Mouse (Mus musculus): Measurements from ENCODE around the gene Metrn. TPM values are rescaled to one million over a fixed set of nuclear protein-coding genes. Genes with fewer than 3 reads are reported as not detected.
A peak's percentile ranks its signal among the peaks of the same experiment; 100 is the strongest.

The Metrn gene
- polyA plus RNA-seq, 1 experiment from 2014 or later = 31.7 TPM

DNA sequence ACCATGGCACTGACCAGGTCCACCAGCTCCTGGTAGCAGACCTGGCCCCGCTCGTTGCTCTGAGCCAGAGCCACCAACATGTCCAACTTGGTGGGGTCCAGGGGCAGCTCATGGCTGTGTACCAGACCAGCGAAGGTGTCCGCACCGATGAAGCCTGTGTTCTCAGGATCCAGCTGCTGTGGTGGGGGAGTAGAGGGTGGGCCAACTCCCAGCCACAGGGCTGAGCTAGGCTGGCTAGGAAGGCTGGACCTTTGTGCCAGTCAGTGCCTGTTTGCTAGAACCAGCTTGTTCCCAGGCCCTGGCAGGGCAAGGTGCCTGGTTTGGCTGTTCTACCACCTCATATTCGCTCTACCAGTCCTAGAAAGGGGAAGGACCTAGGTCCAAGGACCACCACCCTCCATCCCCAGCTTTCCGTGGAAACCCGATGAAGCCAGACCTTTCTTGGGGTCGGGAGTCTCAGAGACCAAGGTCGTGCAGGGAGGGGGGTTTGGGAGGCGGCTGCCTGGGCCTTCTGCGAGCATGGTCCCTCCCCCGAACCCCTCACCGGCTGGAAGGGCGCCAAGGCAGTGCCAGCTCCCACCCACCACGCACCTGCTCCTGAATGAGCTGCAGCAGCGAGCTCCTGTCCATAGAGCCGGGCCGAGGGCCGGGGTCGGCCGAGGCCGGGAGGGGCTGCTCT, 39.6 kb upstream of the Metrn start:
- Histone ChIP-seq H3K36me3 (peaks cover 65% of the 10 kb centered on the region), H3K4me2 (peak overlapping the region; percentile 71), H3K9ac (peak overlapping the region; percentile 56), H3K9me3 (replicated peaks) (no peaks in the 10 kb centered on the region), H3K4me3 (peak overlapping the region; percentile 38), H3K27me3 (replicated peaks) (no peaks in the 10 kb centered on the region), H3K4me1 (peaks cover 74% of the 10 kb centered on the region), H3K27ac (peak overlapping the region; percentile 12)
- no peak for ATAC-seq
- WGBS (ENCODE audit: insufficient replicate concordance) = 25% methylated on average over 22 of the region's 23 CpGs

DNA sequence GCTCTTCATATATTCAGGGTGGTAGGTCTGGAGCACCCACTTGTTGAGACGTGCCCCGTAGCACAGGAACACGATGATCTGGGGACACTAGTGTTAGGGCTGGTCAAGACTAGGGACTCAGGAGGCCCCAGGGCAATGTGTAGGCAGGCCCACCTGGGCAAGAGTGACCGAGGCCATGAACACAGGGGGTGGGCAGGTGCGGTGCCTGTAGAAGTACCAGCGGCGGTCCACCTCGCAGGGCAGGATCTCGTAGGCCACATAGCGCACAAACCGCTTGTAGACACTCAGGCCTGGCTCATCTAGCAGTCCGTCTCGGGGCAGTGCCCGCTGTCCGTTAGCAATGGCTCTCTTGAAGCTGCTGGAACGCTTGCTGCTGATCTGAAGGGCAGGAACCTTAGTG, 38.9 kb upstream of the Metrn start:
- Histone ChIP-seq H3K4me2 (peak overlapping the region; percentile 71; the same call in 1 of the 2 replicates), H3K27me3 (replicated peaks) (no peaks in the 10 kb centered on the region), H3K9me3 (replicated peaks) (no peaks in the 10 kb centered on the region), H3K9ac (0 out of 2 replicates have a peak overlapping the region, but pooled peaks have one; percentile 56), H3K4me3 (no peak overlapping the region), H3K27ac (no peak overlapping the region), H3K4me1 (peaks cover 81% of the 10 kb centered on the region), H3K36me3 (peaks cover 65% of the 10 kb centered on the region)
- ATAC-seq = no peak
- 89% methylated on average over 16 of the region's 16 CpGs for WGBS (ENCODE audit: insufficient replicate concordance)

DNA sequence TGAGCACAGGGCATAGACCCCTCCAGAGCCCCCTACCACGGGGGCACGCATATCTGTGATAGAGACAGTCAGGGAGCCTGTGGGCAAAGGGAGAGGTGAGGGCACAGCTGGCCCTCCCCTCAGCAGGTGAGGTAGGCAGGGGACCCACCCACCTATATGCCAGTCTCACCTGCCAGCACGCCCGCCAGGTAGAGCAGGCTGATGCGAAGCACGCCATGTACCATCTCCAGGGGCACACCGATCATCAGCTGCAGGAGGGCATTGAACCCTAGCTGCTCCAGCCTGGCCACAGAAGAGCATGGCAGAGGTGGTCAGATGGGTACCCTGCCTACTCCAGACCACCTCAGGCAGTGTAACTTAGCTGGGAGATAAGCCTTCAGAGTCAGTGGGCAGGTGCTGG, 38.4 kb upstream of the Metrn start:
- WGBS (ENCODE audit: insufficient replicate concordance) = 88% methylated on average over 7 of the region's 7 CpGs
- H3K4me2 ChIP-seq = peak overlapping the region; percentile 84
- peak overlapping the region; percentile 92; the same call in 1 of the 2 replicates for H3K9ac ChIP-seq
- peaks cover 84% of the 10 kb centered on the region for H3K4me1 ChIP-seq
- H3K36me3 ChIP-seq = peaks cover 65% of the 10 kb centered on the region
- ATAC-seq = no peak
- H3K27ac ChIP-seq = no peak overlapping the region
- peak overlapping the region; percentile 84; the same call in 1 of the 2 replicates for H3K4me3 ChIP-seq
- no peaks in the 10 kb centered on the region for H3K27me3 ChIP-seq (replicated peaks)
- no peaks in the 10 kb centered on the region for H3K9me3 ChIP-seq (replicated peaks)

DNA sequence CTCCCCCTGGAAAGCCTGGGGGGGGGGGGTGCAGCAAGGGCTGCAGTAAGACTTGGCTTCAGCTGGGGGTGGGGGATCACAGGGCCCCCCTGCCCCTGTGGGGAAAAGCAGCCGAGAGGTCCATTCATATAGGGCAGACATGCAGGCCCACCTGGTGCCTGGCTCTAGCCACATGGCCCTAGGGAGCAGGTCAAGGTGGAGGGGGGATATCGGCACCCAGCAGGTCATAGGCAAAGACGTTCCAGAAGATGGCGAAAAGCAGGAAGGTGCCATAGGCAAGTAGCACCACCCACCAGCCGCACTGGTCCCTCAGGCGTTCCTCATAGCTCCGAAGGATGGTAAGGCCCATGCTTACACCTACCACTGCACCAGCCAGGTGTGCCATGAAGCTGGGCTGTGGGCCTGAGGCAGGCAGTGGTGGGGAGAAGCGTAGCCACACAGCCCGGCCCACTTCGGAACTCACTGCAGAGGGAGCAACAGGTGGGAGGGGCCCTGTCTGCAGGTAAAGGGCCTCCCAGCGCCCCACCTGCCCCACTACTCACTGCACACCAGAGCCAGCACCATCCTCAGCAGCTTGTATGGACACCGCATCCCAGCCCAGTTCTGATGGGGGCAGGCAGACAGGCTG, 37.8 kb upstream of the Metrn start:
- peak overlapping the region; percentile 84 for H3K4me3 ChIP-seq
- 89% methylated on average over 12 of the region's 12 CpGs for WGBS (ENCODE audit: insufficient replicate concordance)
- peak overlapping the region; percentile 93 for H3K27ac ChIP-seq
- peaks cover 65% of the 10 kb centered on the region for H3K36me3 ChIP-seq
- peak overlapping the region; percentile 92 for H3K9ac ChIP-seq
- H3K9me3 ChIP-seq (replicated peaks) = no peaks in the 10 kb centered on the region
- ATAC-seq = no peak
- peaks cover 84% of the 10 kb centered on the region for H3K4me1 ChIP-seq
- H3K27me3 ChIP-seq (replicated peaks) = no peaks in the 10 kb centered on the region
- H3K4me2 ChIP-seq = peak overlapping the region; percentile 84

DNA sequence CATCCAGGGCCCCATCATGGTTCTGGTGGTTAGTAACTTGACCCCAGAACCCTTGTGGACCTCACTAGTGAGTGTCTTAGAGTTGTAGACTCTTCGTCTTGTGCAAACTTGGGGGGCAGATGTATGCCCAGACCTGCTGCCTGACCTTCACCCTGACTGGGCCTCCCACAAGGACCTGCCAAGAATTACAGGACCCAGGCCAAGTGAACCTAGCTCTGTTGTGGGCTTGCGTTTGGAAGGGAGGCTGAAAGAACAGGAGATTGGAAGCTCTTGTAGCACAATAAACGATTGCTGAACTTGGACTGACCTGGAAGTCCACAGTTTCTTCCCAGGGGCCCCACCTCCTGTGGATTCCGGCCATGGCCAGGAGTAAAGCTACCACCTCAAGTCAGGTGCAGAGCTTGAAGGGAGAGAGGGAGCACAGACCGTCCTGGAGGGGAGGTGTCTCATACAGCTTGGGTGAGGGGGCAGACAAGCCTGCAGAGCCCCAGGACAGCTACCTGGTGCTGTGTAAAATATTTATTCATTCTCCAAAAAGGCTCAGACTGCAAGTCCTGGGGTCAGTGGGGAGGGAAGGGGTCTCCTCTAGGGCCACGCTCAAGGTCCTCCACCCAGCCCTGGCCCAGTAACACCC, 37.1 kb upstream of the Metrn start:
- H3K4me1 ChIP-seq = peaks cover 84% of the 10 kb centered on the region
- peak overlapping the region; percentile 84 for H3K4me3 ChIP-seq
- no peaks in the 10 kb centered on the region for H3K9me3 ChIP-seq (replicated peaks)
- H3K4me2 ChIP-seq = peak overlapping the region; percentile 84
- H3K27ac ChIP-seq = peak overlapping the region; percentile 93
- H3K27me3 ChIP-seq (replicated peaks) = no peaks in the 10 kb centered on the region
- no peak for ATAC-seq
- WGBS (ENCODE audit: insufficient replicate concordance) = 43% methylated on average over 6 of the region's 6 CpGs
- peak overlapping the region; percentile 92 for H3K9ac ChIP-seq
- peaks cover 60% of the 10 kb centered on the region for H3K36me3 ChIP-seq

DNA sequence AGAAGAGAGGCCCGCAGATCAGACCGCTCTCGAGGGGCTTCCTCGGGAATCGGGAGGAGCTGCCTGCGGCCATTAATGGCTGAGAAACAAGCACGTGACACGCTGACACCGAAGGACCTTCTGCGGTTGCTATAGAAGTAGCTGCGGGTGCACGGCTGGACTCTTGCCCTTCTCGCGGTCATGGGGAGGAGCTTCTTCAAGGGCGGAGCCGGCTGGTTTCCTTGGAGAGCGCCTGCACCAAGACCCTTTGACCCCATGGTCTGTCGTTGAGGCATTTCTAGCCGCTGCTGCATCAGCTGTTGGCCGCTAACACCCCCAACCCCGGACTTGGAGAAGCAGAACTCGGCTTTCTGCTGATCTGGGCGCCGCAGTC, 36.3 kb upstream of the Metrn start, which contains the start of gene Stub1:
TSS of gene Stub1 (minus strand) at position 114 of the 373 bp plus-strand sequence.
- Histone ChIP-seq H3K4me2 (peak within 1 kb of the TSS; percentile 84), H3K9ac (peak within 1 kb of the TSS; percentile 92), H3K9me3 (replicated peaks) (no peaks in the 10 kb centered on the region), H3K36me3 (peaks cover 55% of the 10 kb centered on the region), H3K4me3 (peak within 1 kb of the TSS; percentile 84), H3K4me1 (peaks cover 88% of the 10 kb centered on the region), H3K27me3 (replicated peaks) (no peaks in the 10 kb centered on the region), H3K27ac (peak within 1 kb of the TSS; percentile 93)
- 0% methylated on average over 24 of the region's 24 CpGs for WGBS (ENCODE audit: insufficient replicate concordance)
- peak; percentile 53 for ATAC-seq

DNA sequence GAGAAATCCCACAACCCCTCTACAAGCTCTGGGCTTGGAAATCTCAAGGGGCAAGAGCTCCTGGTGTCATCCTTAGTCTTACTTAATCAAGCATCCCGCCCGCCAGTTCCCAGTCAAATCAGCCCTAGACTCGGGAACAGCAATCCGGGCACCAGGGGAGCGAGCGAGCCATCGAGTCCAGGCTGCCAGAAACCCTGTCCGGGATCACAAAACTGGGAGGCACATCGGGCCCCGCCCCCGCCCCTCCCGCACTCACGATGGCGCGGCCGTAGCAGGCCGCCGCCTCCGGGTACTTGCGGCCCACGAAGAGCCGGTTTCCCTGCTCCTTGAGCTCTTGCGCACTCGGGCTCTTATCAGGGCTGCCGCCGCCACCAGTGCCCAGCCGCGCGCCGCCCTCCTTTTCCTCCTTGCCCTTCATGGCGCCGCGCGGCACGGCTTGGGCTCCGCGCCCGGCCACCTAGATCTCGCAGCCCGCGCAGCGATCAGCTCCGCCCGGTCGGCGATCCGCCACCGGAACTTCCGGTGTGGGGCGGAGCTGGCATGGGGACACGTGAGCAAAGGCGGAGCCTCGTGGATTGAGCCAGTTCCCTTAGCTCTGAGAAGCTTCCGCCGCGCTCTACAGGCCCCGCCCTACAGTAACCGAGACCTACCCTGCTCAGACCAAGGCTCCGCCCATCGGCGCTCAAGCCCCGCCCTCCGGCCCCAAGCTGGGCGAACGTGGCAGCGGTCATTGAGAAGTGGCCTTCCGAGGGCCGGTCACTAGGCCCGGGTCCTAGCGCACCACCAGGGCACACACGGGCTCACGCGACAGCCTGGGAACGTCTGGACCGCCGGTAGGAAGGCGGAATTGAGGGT, 35.7 kb upstream of the Metrn start:
- H3K27ac ChIP-seq = peak overlapping the region; percentile 93
- peak overlapping the region; percentile 92 for H3K9ac ChIP-seq
- H3K4me3 ChIP-seq = peak overlapping the region; percentile 84
- peaks cover 87% of the 10 kb centered on the region for H3K4me1 ChIP-seq
- H3K36me3 ChIP-seq = peaks cover 55% of the 10 kb centered on the region
- WGBS (ENCODE audit: insufficient replicate concordance) = under 1% methylated on average over 75 of the region's 77 CpGs
- H3K9me3 ChIP-seq (replicated peaks) = no peaks in the 10 kb centered on the region
- ATAC-seq = peak; percentile 89
- H3K4me2 ChIP-seq = peak overlapping the region; percentile 84
- H3K27me3 ChIP-seq (replicated peaks) = no peaks in the 10 kb centered on the region

DNA sequence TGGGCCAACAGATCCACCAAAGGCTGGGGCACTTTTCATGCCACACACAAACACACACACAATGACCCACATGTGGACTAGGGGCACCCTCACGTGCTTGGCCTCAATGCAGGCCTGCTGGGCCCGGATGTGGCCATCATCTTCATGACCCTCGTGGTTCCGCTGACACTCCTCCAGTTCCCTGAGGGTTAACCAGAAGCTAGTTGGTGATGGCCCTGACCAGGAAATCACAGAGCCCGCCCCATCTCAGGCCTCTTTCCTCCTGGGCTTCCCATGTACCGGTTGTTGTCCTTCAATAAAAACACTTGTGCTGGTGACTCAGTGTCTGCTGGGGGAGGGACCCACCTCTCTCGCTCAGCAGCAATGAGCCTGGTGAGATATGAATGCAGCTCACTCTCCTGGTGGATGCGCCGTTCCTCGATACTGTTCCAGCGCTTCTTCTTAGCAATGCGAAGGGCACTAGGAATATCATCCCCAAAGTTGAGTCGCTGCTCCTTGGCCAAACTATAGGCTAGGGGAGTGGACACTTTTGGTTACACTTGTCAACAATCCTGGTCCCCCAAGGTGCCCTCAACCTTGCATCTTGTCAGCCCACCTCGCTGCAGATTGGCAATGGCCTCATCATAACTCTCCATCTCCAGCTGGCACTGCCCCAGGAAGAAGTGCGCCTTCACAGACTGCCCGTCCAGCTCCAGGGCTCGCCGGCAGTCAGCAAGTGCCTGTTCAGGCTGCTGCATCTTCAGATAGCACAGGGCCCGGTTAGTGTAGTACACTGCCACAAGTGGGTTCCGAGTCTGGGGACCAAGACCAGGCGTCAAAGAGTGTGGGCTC, 34.7 kb upstream of the Metrn start:
- Histone ChIP-seq H3K27ac (peak overlapping the region; percentile 91), H3K4me3 (peak overlapping the region; percentile 84), H3K36me3 (peaks cover 61% of the 10 kb centered on the region), H3K9me3 (replicated peaks) (no peaks in the 10 kb centered on the region), H3K27me3 (replicated peaks) (no peaks in the 10 kb centered on the region), H3K9ac (peak overlapping the region; percentile 92), H3K4me2 (peak overlapping the region; percentile 84), H3K4me1 (peaks cover 81% of the 10 kb centered on the region)
- no peak for ATAC-seq
- 44% methylated on average over 21 of the region's 21 CpGs for WGBS (ENCODE audit: insufficient replicate concordance)

DNA sequence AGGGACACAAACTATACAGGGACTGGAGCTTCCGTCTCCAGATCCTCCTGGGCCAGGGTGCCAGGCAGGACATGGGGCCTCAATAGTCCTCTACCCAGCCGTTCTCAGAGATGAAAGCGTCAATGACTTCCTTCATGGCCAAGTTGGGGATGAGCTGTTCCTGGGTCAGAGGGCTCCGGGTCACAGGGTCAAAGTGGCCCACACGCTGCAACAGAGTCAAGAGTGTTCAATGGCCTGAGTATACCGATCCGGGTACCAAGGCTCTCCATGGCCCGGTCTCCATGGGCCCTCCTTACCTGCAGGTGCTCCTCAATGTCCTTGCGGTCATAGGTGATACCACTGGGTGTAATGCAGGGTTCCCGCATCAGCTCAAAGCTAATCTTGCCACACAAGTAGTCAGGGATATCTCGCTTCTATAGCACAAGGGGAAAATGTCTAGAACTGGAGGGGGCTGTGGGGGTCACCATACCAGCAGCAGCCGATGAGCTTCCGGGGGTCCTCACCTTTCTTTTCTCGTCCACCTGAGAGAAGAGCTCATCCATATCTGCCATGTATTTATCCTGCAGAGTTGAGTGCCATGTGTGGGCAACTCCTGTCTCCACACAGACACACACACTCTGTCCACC, 34.0 kb upstream of the Metrn start:
- no peaks in the 10 kb centered on the region for H3K9me3 ChIP-seq (replicated peaks)
- WGBS (ENCODE audit: insufficient replicate concordance) = 81% methylated on average over 14 of the region's 14 CpGs
- no peak for ATAC-seq
- H3K36me3 ChIP-seq = peaks cover 67% of the 10 kb centered on the region
- peaks cover 77% of the 10 kb centered on the region for H3K4me1 ChIP-seq
- H3K4me3 ChIP-seq = peak overlapping the region; percentile 84
- H3K27ac ChIP-seq = peak overlapping the region; percentile 91; the same call in 1 of the 2 replicates
- H3K9ac ChIP-seq = peak overlapping the region; percentile 92
- peak overlapping the region; percentile 89 for H3K4me2 ChIP-seq
- H3K27me3 ChIP-seq (replicated peaks) = no peaks in the 10 kb centered on the region

DNA sequence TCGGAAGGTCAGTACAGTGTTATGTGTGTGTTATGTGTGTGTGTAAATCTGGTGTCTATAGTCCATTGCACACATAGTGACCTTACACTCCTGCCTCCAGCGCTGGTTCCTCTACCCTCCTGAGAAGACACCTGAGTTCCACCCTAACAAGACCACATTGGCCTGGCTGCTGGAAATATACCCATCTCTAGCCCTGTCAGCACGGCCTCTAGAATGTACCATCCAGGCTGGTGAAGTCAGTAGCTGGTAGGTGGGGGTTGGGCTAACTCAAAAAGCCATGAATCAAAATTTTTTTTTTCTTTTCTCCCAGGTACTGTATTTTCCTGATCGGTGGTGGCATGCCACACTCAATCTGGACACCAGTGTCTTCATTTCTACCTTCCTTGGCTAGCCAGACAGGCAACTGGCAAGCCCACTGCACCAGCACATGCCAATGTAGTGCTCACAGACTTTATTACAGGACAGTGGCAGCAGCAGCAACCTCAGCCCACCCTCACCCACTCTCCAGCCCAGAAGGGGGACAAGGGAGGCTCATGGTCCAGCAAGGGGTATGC, 33.3 kb upstream of the Metrn start:
- H3K9me3 ChIP-seq (replicated peaks) = no peaks in the 10 kb centered on the region
- H3K4me3 ChIP-seq = peak overlapping the region; percentile 70
- peak overlapping the region; percentile 89 for H3K4me2 ChIP-seq
- no peak overlapping the region; the same call in 1 of the 2 replicates for H3K27ac ChIP-seq
- H3K36me3 ChIP-seq = peaks cover 67% of the 10 kb centered on the region
- ATAC-seq = no peak
- 75% methylated on average over 4 of the region's 4 CpGs for WGBS (ENCODE audit: insufficient replicate concordance)
- H3K9ac ChIP-seq = peak overlapping the region; percentile 92
- no peaks in the 10 kb centered on the region for H3K27me3 ChIP-seq (replicated peaks)
- H3K4me1 ChIP-seq = peaks cover 77% of the 10 kb centered on the region

All from liver, embryonic 12.5 days (tissue).